Mouse (Mus musculus): ENCODE data around the gene Prmt2.

DNA sequence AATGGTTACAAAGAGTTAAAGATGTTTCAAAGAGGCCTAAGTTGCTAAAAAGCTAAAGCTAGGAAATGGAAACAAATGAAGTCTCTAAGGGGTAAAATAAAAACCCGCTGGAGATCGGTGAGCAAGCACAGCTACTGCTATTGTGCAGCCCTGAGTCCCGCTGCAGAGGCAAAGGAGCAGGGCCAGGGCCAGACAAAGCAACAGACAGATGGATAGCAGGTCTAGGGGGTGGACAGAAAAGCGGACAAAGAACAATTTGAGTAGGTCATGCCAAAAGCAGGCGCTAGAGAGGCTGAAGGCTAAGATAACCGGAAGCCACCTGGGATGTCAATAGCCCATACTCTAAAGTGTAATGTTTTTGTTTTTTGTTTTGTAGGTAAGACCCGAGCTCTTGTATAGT, 13.2 kb upstream of the Prmt2 start:
- no peak for TF ChIP-seq POLR2A (IDR thresholded peaks at IDR 0.05; ENCODE audit: extremely low read depth, insufficient read depth, low read length)
- TF ChIP-seq CTCF (IDR thresholded peaks at IDR 0.05; ENCODE audit: low read depth, low read length): no peak
